Mouse (Mus musculus): ENCODE measurements around the gene Fer1l5.
A peak's percentile ranks its signal among the peaks of the same experiment; 100 is the strongest.

Fer1l5 gene

DNA sequence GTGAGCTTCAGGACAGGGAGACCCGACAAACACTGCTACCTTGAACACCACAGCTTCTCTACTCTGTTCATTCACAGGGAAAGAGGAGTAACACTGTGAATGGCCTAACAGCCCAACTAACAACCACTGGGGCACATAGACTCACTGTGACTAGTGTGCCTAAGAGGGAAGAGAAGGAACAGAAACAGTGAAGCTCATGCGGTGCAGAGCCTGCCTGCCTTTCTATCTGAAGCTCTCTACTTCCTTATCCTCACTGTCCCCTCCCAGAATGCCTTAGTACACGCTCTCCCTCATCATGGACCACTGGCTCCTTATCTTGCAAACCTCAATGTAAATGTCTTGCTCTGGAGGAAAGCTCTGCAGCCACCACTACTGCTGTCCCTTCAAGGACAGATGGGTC lies 65.1 kb downstream of the Fer1l5 start:
- H3K27me3 ChIP-seq (ENCODE audit: insufficient read depth, low read length) = no peaks in the 10 kb centered on the region
- TF ChIP-seq NANOG (IDR thresholded peaks at IDR 0.05; ENCODE audit: borderline replicate concordance, low read length) (no peak), POU5F1 (IDR thresholded peaks at IDR 0.05; ENCODE audit: borderline replicate concordance, low read length) (no peak), CTCF (conservative IDR thresholded peaks at IDR 0.05; ENCODE audit: low read length) (no peak)

GRCm38 (mm10) chr1:36441101-36441500 lies 69.0 kb downstream of the Fer1l5 start:
- TF ChIP-seq CTCF (conservative IDR thresholded peaks at IDR 0.05; ENCODE audit: low read length) (no peak), POU5F1 (IDR thresholded peaks at IDR 0.05; ENCODE audit: borderline replicate concordance, low read length) (no peak), NANOG (IDR thresholded peaks at IDR 0.05; ENCODE audit: borderline replicate concordance, low read length) (no peak)
- H3K4me1 ChIP-seq (replicated peaks; ENCODE audit: low read depth, low read length) = peaks cover 15% of the 10 kb centered on the region

More for the DNA sequence above, 65.1 kb downstream of the Fer1l5 start:
- Histone ChIP-seq H3K36me3 (ENCODE audit: insufficient read depth, low read length) (peaks cover 95% of the 10 kb centered on the region), H3K9me3 (ENCODE audit: low read length) (no peaks in the 10 kb centered on the region), H3K4me3 (replicated peaks; ENCODE audit: low read length) (no peak overlapping the region), H3K4me1 (replicated peaks; ENCODE audit: low read depth, low read length) (no peaks in the 10 kb centered on the region)

GRCm38 (mm10) chr1:36444471-36445464 lies 72.7 kb downstream of the Fer1l5 start, which contains the start of gene Lman2l:
Gene Lman2l (minus strand): TSS chr1:36445271.
- peaks cover 36% of the 10 kb centered on the region for H3K36me3 ChIP-seq (ENCODE audit: insufficient read depth, low read length)
- peaks cover 3% of the 10 kb centered on the region for H3K27me3 ChIP-seq (ENCODE audit: insufficient read depth, low read length)
- H3K4me1 ChIP-seq (replicated peaks; ENCODE audit: low read depth, low read length) = peaks cover 19% of the 10 kb centered on the region
- no peaks in the 10 kb centered on the region for H3K9me3 ChIP-seq (ENCODE audit: low read length)
- TF ChIP-seq CTCF (conservative IDR thresholded peaks at IDR 0.05; ENCODE audit: low read length) (no peak), NANOG (IDR thresholded peaks at IDR 0.05; ENCODE audit: borderline replicate concordance, low read length) (no peak), POU5F1 (IDR thresholded peaks at IDR 0.05; ENCODE audit: borderline replicate concordance, low read length) (no peak)
- H3K4me3 ChIP-seq (replicated peaks; ENCODE audit: low read length) = peak within 1 kb of the TSS; percentile 96

More at GRCm38 (mm10) chr1:36441101-36441500, 69.0 kb downstream of the Fer1l5 start:
- Histone ChIP-seq H3K4me3 (replicated peaks; ENCODE audit: low read length) (no peak overlapping the region), H3K36me3 (ENCODE audit: insufficient read depth, low read length) (peaks cover 72% of the 10 kb centered on the region), H3K27me3 (ENCODE audit: insufficient read depth, low read length) (no peaks in the 10 kb centered on the region), H3K9me3 (ENCODE audit: low read length) (no peaks in the 10 kb centered on the region)

DNA sequence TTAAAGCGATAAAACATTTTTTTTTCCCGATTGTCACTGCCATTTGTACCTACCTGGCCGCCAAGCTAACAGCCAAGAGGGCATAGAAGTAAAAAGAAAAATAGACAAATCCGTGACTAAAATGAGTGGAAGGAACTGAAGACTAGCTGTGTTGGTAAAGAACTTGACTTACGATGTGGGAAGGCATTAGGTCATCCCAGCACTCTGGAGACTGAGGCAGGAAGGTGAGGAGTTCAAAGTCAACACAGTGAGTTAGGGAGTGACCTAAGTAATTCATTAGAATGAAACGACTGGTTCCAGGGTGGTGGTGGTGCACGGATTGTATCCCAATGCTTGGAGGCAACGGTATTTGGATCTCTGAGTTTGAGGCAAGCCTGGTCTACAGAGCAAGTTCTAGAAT lies 73.4 kb downstream of the Fer1l5 start:
- peak overlapping the region; percentile 96 for H3K4me3 ChIP-seq (replicated peaks; ENCODE audit: low read length)

GRCm38 (mm10) chr1:36446106-36446824 lies 74.2 kb downstream of the Fer1l5 start:
- peaks cover 19% of the 10 kb centered on the region for H3K4me1 ChIP-seq (replicated peaks; ENCODE audit: low read depth, low read length)
- TF ChIP-seq POU5F1 (IDR thresholded peaks at IDR 0.05; ENCODE audit: borderline replicate concordance, low read length) = no peak
- no peak for TF ChIP-seq NANOG (IDR thresholded peaks at IDR 0.05; ENCODE audit: borderline replicate concordance, low read length)
- TF ChIP-seq CTCF (conservative IDR thresholded peaks at IDR 0.05; ENCODE audit: low read length) = no peak
- no peaks in the 10 kb centered on the region for H3K9me3 ChIP-seq (ENCODE audit: low read length)
- peaks cover 25% of the 10 kb centered on the region for H3K36me3 ChIP-seq (ENCODE audit: insufficient read depth, low read length)
- H3K27me3 ChIP-seq (ENCODE audit: insufficient read depth, low read length) = peaks cover 3% of the 10 kb centered on the region
- H3K4me3 ChIP-seq (replicated peaks; ENCODE audit: low read length) = no peak overlapping the region

More for the DNA sequence above, 73.4 kb downstream of the Fer1l5 start:
- H3K4me1 ChIP-seq (replicated peaks; ENCODE audit: low read depth, low read length) = peaks cover 19% of the 10 kb centered on the region
- H3K9me3 ChIP-seq (ENCODE audit: low read length) = no peaks in the 10 kb centered on the region
- H3K27me3 ChIP-seq (ENCODE audit: insufficient read depth, low read length) = peaks cover 3% of the 10 kb centered on the region
- H3K36me3 ChIP-seq (ENCODE audit: insufficient read depth, low read length) = peaks cover 30% of the 10 kb centered on the region
- TF ChIP-seq NANOG (IDR thresholded peaks at IDR 0.05; ENCODE audit: borderline replicate concordance, low read length) = no peak
- no peak for TF ChIP-seq CTCF (conservative IDR thresholded peaks at IDR 0.05; ENCODE audit: low read length)
- no peak for TF ChIP-seq POU5F1 (IDR thresholded peaks at IDR 0.05; ENCODE audit: borderline replicate concordance, low read length)

DNA sequence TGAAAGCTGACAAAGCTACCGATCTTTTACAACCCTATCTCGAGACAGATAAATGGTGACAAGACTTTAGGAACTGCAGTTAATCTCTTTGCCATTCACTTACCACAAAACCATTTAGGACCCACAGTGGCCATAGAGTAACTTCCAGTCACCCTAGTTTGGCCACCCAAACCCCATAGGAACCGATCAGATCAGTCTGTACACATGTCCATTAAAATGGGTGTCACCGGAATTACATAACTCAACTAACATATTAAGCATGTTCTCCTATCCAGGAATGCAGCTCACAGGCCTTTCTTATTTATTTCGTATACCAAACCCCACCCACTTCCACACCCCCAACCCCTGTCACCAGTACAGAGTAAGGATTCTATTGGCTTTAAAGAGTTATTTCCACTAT lies 74.8 kb downstream of the Fer1l5 start:
- peaks cover 3% of the 10 kb centered on the region for H3K27me3 ChIP-seq (ENCODE audit: insufficient read depth, low read length)

GRCm38 (mm10) chr1:36454055-36454815 lies 82.1 kb downstream of the Fer1l5 start:
- peaks cover 7% of the 10 kb centered on the region for H3K4me1 ChIP-seq (replicated peaks; ENCODE audit: low read depth, low read length)
- H3K27me3 ChIP-seq (ENCODE audit: insufficient read depth, low read length) = peaks cover 2% of the 10 kb centered on the region
- H3K4me3 ChIP-seq (replicated peaks; ENCODE audit: low read length) = no peak overlapping the region
- TF ChIP-seq CTCF (conservative IDR thresholded peaks at IDR 0.05; ENCODE audit: low read length) (peak; percentile 75), NANOG (IDR thresholded peaks at IDR 0.05; ENCODE audit: borderline replicate concordance, low read length) (no peak), POU5F1 (IDR thresholded peaks at IDR 0.05; ENCODE audit: borderline replicate concordance, low read length) (no peak)
- no peaks in the 10 kb centered on the region for H3K36me3 ChIP-seq (ENCODE audit: insufficient read depth, low read length)
- no peaks in the 10 kb centered on the region for H3K9me3 ChIP-seq (ENCODE audit: low read length)

More for the DNA sequence above, 74.8 kb downstream of the Fer1l5 start:
- Histone ChIP-seq H3K9me3 (ENCODE audit: low read length) (no peaks in the 10 kb centered on the region), H3K4me3 (replicated peaks; ENCODE audit: low read length) (no peak overlapping the region), H3K4me1 (replicated peaks; ENCODE audit: low read depth, low read length) (peaks cover 19% of the 10 kb centered on the region), H3K36me3 (ENCODE audit: insufficient read depth, low read length) (peaks cover 19% of the 10 kb centered on the region)
- TF ChIP-seq POU5F1 (IDR thresholded peaks at IDR 0.05; ENCODE audit: borderline replicate concordance, low read length) = no peak
- TF ChIP-seq CTCF (conservative IDR thresholded peaks at IDR 0.05; ENCODE audit: low read length) = no peak
- no peak for TF ChIP-seq NANOG (IDR thresholded peaks at IDR 0.05; ENCODE audit: borderline replicate concordance, low read length)
